Mouse (Mus musculus): ENCODE measurements around the gene Acot2.
"Not testable (repeated sequence)": the region's sequence is repeated elsewhere in the genome, so short reads cannot be mapped to it uniquely, and the experiment has no call there.

Gene Acot2

GRCm38 (mm10) chr12:84033302-84033701 lies 45.6 kb downstream of the Acot2 start:
- DNase-seq (ENCODE audit: inconsistent age in 2 of 2, low spot score in 1 of 2): not testable (repeated sequence)

- peak in 1 of 2 experiments; percentile 52 for DNase-seq (ENCODE audit: inconsistent age in 2 of 2, low spot score in 1 of 2)
Observed at GRCm38 (mm10) chr12:84034108-84034507, 46.4 kb downstream of the Acot2 start.

- peak; percentile 42 to 81 for DNase-seq (ENCODE audit: inconsistent age in 2 of 2, low spot score in 1 of 2)
Observed at GRCm38 (mm10) chr12:84038241-84038640, 50.6 kb downstream of the Acot2 start, which contains the start of gene Acot4. Gene Acot4, plus strand, starts transcription at chr12:84038379.

- DNase-seq (ENCODE audit: inconsistent age in 2 of 2, low spot score in 1 of 2): peak; percentile 29 to 76
Observed at GRCm38 (mm10) chr12:84038691-84039111, 51.0 kb downstream of the Acot2 start, which contains the start of gene Gm49366. Gene Gm49366, plus strand, starts transcription at chr12:84038935.

GRCm38 (mm10) chr12:84042248-84042647 lies 54.6 kb downstream of the Acot2 start:
- DNase-seq (ENCODE audit: inconsistent age in 2 of 2, low spot score in 1 of 2): no peak

All from adrenal gland, adult (tissue).